In genomic region chr10:12702140-12702539, GRCm38 (mm10) we compare ENCODE assay signal across 20 mouse cellular contexts.
DNase-seq lines count a peak whose midpoint lies in the region; ATAC-seq and TF ChIP-seq lines count a peak whose summit lies in the region.
"Had no signal": no experiment of that assay in that cellular context is flagged by ENCODE, and none has a peak within 500 bp of the region (broad histone marks: within the 10 kb centered on the region; RNA-seq: fewer than 3 reads in every experiment).

No protein-coding gene starts in this region.

- H3K4me3 ChIP-seq in heart, embryonic 16.5 days (ENCODE audit: low read length): no peak overlapping the region
- no peak overlapping the region for H3K4me3 ChIP-seq in lung, embryonic 14.5 days (ENCODE audit: low read depth, low read length)
- H3K4me3 ChIP-seq in embryonic facial prominence, embryonic 10.5 days: no peak overlapping the region
- no peak overlapping the region for H3K4me3 ChIP-seq in limb, embryonic 10.5 days
- H3K4me3 ChIP-seq in hindbrain, embryonic 16.5 days (ENCODE audit: low read length): no peak overlapping the region
- H3K4me3 ChIP-seq: megakaryocyte, embryonic 14.5 days; myocyte; neural tube, embryonic 15.5 days had no signal

- H3K4me2 ChIP-seq in heart, embryonic 16.5 days (ENCODE audit: low read depth, low read length): no peak overlapping the region
- H3K4me2 ChIP-seq in lung, embryonic 14.5 days: no peak overlapping the region
- H3K4me2 ChIP-seq in hindbrain, embryonic 16.5 days (ENCODE audit: low read length): no peak overlapping the region
- H3K4me2 ChIP-seq: neural tube, embryonic 15.5 days had no signal

- WGBS in heart, embryonic 16.5 days: 77% methylated on average over 4 of the region's 4 CpGs
- WGBS in lung, embryonic 14.5 days: 80% methylated on average over 4 of the region's 4 CpGs
- 67% methylated on average over 4 of the region's 4 CpGs for WGBS in embryonic facial prominence, embryonic 10.5 days
- WGBS in limb, embryonic 10.5 days: 78% methylated on average over 4 of the region's 4 CpGs
- 83% methylated on average over 4 of the region's 4 CpGs for WGBS in hindbrain, embryonic 16.5 days

- no peak for TF ChIP-seq CTCF in lung, embryonic 14.5 days (IDR thresholded peaks at IDR 0.05; ENCODE audit: low read depth)

- peaks cover 38% of the 10 kb centered on the region for H3K4me1 ChIP-seq in heart, embryonic 16.5 days (ENCODE audit: control insufficient read depth, insufficient read depth, low read length)
- H3K4me1 ChIP-seq in lung, embryonic 14.5 days (ENCODE audit: insufficient read depth): 0 out of 2 replicates have a peak, but pooled peaks cover 5% of the 10 kb centered on the region
- peaks cover 19% of the 10 kb centered on the region for H3K4me1 ChIP-seq in embryonic facial prominence, embryonic 10.5 days
- peaks cover 9% of the 10 kb centered on the region for H3K4me1 ChIP-seq in limb, embryonic 10.5 days
- no peaks in the 10 kb centered on the region for H3K4me1 ChIP-seq in hindbrain, embryonic 16.5 days (ENCODE audit: control insufficient read depth, insufficient read depth, low read depth, low read length)
- H3K4me1 ChIP-seq: neural tube, embryonic 15.5 days had no signal

- DNase-seq in heart, postnatal 25 days (ENCODE audit: low spot score): no peak
- DNase-seq in lung, embryonic 14.5 days: no peak
- DNase-seq in lung, postnatal 36 days: no peak
- DNase-seq in embryonic facial prominence, embryonic 10.5 days (ENCODE audit: low spot score): peak; percentile 62
- DNase-seq in limb, embryonic 10.5 days (ENCODE audit: low spot score): peak; percentile 37
- DNase-seq: adrenal gland, postnatal 25 days; cerebellum, adult 11 months; cerebellum, postnatal 10 days; kidney, postnatal 25 days; liver; lung, postnatal 14 days; midbrain, embryonic 14.5 days; thymus, adult 18-20 months had no signal

- no peaks in the 10 kb centered on the region for H3K9me3 ChIP-seq in heart, embryonic 16.5 days (replicated peaks; ENCODE audit: control insufficient read depth, low read length)
- no peaks in the 10 kb centered on the region for H3K9me3 ChIP-seq in lung, embryonic 14.5 days (ENCODE audit: low read depth, low read length)
- peaks cover 3% of the 10 kb centered on the region; the same call in 1 of the 2 replicates for H3K9me3 ChIP-seq in embryonic facial prominence, embryonic 10.5 days
- no peaks in the 10 kb centered on the region for H3K9me3 ChIP-seq in limb, embryonic 10.5 days (replicated peaks)
- no peaks in the 10 kb centered on the region for H3K9me3 ChIP-seq in hindbrain, embryonic 16.5 days (ENCODE audit: control insufficient read depth, low read length)
- H3K9me3 ChIP-seq: neural tube, embryonic 15.5 days had no signal

- H3K9ac ChIP-seq in heart, embryonic 16.5 days (ENCODE audit: low read length): no peak overlapping the region
- H3K9ac ChIP-seq in lung, embryonic 14.5 days: no peak overlapping the region
- H3K9ac ChIP-seq in hindbrain, embryonic 16.5 days (ENCODE audit: low read depth, low read length): no peak overlapping the region
- H3K9ac ChIP-seq: neural tube, embryonic 15.5 days had no signal

- no peaks in the 10 kb centered on the region for H3K27me3 ChIP-seq in heart, embryonic 16.5 days (ENCODE audit: control insufficient read depth, insufficient read depth, low read length)
- no peaks in the 10 kb centered on the region for H3K27me3 ChIP-seq in lung, embryonic 14.5 days (ENCODE audit: insufficient read depth, low read length)
- no peaks in the 10 kb centered on the region for H3K27me3 ChIP-seq in embryonic facial prominence, embryonic 10.5 days (replicated peaks; ENCODE audit: low read depth, poor library complexity, severe bottlenecking)
- H3K27me3 ChIP-seq in limb, embryonic 10.5 days (ENCODE audit: low read depth, poor library complexity, severe bottlenecking): no peaks in the 10 kb centered on the region
- no peaks in the 10 kb centered on the region for H3K27me3 ChIP-seq in hindbrain, embryonic 16.5 days (replicated peaks; ENCODE audit: control insufficient read depth, insufficient read depth, low read length)
- H3K27me3 ChIP-seq: megakaryocyte, embryonic 14.5 days; neural tube, embryonic 15.5 days had no signal

- intact Hi-C loops in heart, postnatal 25 days (cut with DNase I): no loop called here

- peaks cover 6% of the 10 kb centered on the region; the same call in 1 of the 2 replicates for H3K36me3 ChIP-seq in heart, embryonic 16.5 days (ENCODE audit: control insufficient read depth, insufficient read depth)
- H3K36me3 ChIP-seq in lung, embryonic 14.5 days (ENCODE audit: insufficient read depth): peaks cover 4% of the 10 kb centered on the region
- peaks cover 13% of the 10 kb centered on the region for H3K36me3 ChIP-seq in embryonic facial prominence, embryonic 10.5 days (replicated peaks)
- H3K36me3 ChIP-seq in limb, embryonic 10.5 days: peaks cover 8% of the 10 kb centered on the region; the same call in 1 of the 2 replicates
- no peaks in the 10 kb centered on the region for H3K36me3 ChIP-seq in hindbrain, embryonic 16.5 days (ENCODE audit: control insufficient read depth, insufficient read depth, low read length)
- H3K36me3 ChIP-seq: neural tube, embryonic 15.5 days had no signal

- peak overlapping the region; percentile 71 for H3K27ac ChIP-seq in heart, embryonic 16.5 days (ENCODE audit: low read length)
- no peak overlapping the region for H3K27ac ChIP-seq in lung, embryonic 14.5 days (ENCODE audit: low read depth)
- no peak overlapping the region for H3K27ac ChIP-seq in embryonic facial prominence, embryonic 10.5 days (replicated peaks)
- peak overlapping the region; percentile 25; the same call in 1 of the 2 replicates for H3K27ac ChIP-seq in limb, embryonic 10.5 days
- no peak overlapping the region for H3K27ac ChIP-seq in hindbrain, embryonic 16.5 days (ENCODE audit: low read depth, low read length)
- H3K27ac ChIP-seq: hindbrain, postnatal 0 days; neural tube, embryonic 15.5 days had no signal

- no peak for ATAC-seq in heart, embryonic 16.5 days (replicated peaks; ENCODE audit: extremely low read depth, insufficient read depth, low FRiP score)
- 0 out of 2 replicates have a peak, but pooled peaks have one; percentile 4 for ATAC-seq in lung, embryonic 14.5 days (ENCODE audit: insufficient read depth)
- ATAC-seq in hindbrain, embryonic 16.5 days: no peak; the same call in 1 of the 2 replicates
- ATAC-seq in monocyte, adult 5-6 weeks (replicated peaks; ENCODE audit: insufficient number of reproducible peaks, low FRiP score, low TSS enrichment, poor library complexity, severe bottlenecking): no peak
- ATAC-seq: hindbrain, postnatal 0 days had no signal

Comparison
In these comparisons a context has a peak if more than half of its experiments do, and no peak if none do; other contexts are left out.
1. H3K27ac ChIP-seq: peak in heart, embryonic 16.5 days (single experiment) and limb, embryonic 10.5 days (single experiment); none in lung, embryonic 14.5 days (single experiment), embryonic facial prominence, embryonic 10.5 days (single experiment) and hindbrain, embryonic 16.5 days (single experiment).
2. DNase-seq: peak in embryonic facial prominence, embryonic 10.5 days (single experiment) and limb, embryonic 10.5 days (single experiment); none in heart, postnatal 25 days (single experiment), lung, embryonic 14.5 days (single experiment) and lung, postnatal 36 days (single experiment).